Mouse (Mus musculus) bone marrow, adult 2 months (tissue): ENCODE results near the gene Bcr.

Experiments
- CTCF ChIP-seq: fragments of 200-500 bp; IDR thresholded peaks from 2 replicates; pipeline ENCODE4 v1.5.1; 2011; ENCODE audit warnings: low read length, control low read depth; ENCODE audit not compliant: control insufficient read depth, insufficient read depth
- POLR2A ChIP-seq: fragments of 200-500 bp; IDR thresholded peaks from 2 replicates; pipeline ENCODE4 v1.6.1; 2011; ENCODE audit warnings: low read depth, mild to moderate bottlenecking, control low read depth, low read length, borderline replicate concordance; ENCODE audit not compliant: control insufficient read depth

DNA sequence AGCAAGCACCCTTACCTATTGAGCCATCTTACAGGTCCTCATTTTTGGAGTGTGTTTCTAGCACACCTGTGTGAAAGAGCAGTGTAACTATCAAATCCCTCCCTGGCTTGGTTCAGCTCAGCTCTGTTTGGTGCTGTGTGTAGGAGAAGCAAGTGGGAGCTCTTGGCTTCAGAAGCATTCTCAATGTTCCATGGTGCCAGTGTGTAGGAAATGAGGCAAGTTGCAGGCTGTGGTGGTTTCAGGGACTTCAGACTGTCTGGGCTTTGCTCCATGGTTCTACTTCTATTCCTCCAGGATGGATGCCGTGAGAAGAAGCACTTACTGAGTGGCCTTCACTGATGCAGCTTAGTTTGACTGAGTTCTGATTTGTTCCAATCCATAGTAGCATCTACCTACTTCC lies 137.4 kb downstream of the Bcr start:
- TF ChIP-seq POLR2A (no peak), CTCF (no peak)
